Mouse (Mus musculus): ENCODE data around the gene Sfrp5.

Gene Sfrp5

DNA sequence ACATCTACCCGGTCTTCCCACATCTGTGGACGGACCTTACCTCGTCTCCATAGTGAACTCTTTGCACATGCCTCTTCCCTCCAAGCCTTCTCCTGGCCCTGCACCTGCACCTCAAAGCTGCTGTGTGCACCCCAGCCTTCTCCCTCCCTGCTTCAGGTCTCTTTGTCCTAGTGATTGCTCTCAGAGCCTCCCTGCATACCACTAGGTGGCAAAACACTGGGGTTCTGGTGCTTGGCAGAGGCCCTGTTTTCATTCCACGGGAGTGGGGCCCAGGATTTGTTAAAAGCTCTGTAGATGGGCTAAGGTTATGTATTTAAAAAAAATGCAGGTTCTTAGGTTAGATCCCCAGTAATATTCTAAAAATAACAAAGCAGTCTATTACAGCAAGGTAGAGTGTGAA lies 5.0 kb downstream of the Sfrp5 start:
- no peak for DNase-seq

DNA sequence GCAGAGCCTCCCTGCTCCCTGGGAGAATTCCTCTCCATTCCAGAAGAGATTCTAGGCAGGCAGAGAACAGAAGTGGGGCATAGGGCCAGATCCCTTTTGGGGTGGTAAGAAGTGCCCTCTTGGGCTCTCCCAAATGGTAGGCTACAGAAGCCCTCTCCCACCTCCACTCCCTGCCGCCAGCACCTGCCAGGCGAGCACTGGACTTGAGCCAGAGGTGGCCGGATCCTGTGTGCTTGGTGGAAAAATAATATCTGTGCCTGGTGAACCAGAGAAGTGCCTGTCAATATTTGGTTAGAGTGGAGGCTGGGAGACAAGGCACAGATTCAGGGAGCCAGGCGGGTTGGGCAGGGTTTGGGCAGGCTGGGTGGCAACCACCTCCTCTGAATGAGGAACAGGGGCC lies 5.7 kb downstream of the Sfrp5 start:
- DNase-seq, result peak; percentile 8 to 43

DNA sequence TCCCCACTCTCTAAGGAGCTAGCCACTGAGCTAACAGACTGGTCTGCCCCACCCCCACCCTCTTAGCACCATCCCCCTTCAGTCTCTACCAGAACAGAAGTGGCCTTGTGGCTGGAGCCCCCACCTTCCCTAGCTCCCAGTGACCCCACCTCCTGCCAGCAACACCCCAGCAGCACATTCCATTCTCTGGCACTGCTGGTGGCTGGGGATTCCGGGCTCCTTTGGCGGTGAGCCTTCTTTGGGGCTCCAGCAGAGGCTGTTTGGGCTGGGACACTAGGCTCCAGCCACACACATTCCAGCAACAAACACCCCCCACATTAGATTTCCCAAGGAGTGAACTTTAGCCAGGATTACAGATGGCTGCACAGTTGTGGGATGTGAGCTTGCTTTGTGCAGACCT lies 8.7 kb downstream of the Sfrp5 start:
- DNase-seq, result no peak

DNA sequence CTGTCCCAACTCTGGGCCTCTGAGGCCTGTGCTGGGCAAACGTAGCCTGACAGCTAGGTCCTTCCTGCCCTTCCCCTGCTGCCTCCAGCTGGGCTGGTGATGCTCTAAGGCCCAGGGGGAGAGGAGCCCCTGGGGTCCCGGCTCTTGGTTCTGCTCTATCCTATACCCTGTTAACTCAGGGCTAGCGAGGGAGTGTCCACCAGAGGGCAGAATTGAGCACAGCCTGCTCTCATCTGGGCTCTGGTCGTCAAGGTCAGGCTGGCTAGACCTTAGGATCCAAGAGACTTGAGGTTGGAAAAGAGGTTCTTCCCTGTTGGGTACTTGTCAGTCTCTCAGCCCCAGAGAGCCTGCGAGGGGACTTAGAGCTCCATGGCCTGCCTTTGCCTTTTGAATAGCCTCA lies 11.6 kb downstream of the Sfrp5 start:
- DNase-seq, result peak; percentile 59 to 83

DNA sequence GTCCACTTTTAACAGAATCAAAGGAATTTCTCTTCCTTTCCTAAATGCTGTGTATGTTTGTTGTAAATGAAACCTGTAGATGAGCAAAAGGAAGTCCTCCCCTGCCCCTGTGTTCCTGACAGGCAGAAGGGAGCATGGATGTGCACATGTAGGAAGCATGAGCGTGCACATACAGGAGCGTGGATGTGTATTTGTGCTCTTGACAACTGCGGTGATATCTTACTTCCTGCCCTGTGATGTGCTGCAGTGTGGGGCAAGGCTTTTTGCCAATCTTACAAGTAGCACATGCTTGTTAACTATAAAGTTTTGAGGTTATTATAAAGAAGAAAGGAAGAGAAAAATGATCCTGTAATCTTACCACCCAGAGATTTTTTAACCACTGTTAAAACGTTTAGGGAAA lies 12.3 kb downstream of the Sfrp5 start:
- no peak for DNase-seq

DNA sequence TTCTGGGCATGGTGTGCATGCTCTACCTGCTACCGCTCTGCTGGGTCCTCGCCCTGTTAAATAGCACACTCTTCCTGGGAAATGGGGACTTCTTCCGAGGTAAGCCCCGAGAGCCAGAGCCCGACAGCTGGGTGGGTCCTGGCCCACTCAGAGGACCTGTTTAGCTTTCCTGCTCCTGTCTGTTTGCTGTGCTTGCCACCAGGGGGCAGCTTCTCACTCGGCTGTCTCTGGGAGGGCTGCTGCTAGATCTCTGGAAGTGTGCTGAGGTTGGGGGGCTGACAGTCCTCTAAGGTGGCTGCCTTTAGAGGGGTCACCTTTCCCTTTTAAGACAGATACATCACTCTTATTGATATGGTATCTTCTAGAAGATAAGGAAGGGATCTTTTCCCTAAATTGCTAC lies 19.4 kb downstream of the Sfrp5 start:
- DNase-seq, result peak in 1 of 2 experiments; percentile 45

DNA sequence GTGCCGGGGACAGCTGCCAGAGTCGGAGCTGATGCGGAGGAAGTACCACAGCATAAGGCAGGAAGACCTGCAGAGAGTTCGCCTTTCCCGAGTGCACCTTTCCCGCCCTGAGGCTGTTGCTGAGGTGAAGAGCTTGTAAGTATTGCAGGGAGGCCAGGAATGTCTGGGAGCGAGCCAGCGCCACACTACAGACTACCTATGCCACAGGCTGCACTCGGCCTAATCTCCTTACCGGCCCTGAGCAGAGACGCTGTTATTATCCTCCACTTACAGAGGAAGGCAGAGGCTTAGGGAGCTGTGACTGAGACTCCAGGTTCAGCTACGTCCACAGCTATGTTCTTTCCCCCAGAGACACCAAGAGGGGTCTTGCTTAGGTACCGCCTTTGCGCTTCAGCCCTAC lies 22.7 kb downstream of the Sfrp5 start:
- no peak for DNase-seq

DNA sequence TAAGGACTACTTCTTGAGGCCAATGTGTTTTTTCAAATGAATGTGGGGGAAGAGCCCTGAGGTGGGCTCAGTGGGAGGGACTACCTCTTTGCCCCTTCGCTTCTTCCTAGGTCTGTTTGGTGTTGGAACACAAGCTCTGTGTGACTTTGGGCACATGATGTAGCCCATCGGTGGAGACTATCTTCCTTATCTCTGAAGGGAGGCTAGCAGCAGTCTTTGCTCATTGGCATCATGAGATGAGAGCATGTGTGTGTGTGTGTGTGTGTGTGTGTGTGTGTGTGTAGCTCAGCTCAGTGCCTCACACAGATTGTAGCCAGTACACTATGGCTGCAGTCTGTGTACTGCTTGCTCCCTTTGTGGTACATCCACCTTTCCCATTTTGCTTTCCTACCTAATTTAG lies 24.6 kb downstream of the Sfrp5 start:
- no peak for DNase-seq

DNA sequence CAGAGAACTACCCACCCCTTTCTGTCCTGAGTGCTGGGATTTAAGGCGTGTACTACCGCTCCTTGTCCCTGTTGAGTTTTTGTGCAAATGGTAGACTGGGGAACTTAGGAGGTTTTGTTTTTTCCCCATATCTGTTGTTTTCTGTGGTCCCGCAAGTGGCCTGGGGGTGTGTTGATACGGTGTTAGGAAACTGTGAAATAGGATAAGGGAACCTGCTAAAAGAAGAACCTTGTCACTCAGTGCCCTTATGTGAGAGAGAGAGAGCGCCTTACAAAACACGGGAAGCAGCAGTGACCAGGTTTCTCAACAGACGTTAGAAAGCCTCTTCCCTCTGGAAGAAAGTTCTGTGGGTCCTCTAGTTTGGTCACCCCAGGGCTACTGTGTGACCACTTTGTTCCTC lies 25.2 kb downstream of the Sfrp5 start:
- DNase-seq, result no peak

DNA sequence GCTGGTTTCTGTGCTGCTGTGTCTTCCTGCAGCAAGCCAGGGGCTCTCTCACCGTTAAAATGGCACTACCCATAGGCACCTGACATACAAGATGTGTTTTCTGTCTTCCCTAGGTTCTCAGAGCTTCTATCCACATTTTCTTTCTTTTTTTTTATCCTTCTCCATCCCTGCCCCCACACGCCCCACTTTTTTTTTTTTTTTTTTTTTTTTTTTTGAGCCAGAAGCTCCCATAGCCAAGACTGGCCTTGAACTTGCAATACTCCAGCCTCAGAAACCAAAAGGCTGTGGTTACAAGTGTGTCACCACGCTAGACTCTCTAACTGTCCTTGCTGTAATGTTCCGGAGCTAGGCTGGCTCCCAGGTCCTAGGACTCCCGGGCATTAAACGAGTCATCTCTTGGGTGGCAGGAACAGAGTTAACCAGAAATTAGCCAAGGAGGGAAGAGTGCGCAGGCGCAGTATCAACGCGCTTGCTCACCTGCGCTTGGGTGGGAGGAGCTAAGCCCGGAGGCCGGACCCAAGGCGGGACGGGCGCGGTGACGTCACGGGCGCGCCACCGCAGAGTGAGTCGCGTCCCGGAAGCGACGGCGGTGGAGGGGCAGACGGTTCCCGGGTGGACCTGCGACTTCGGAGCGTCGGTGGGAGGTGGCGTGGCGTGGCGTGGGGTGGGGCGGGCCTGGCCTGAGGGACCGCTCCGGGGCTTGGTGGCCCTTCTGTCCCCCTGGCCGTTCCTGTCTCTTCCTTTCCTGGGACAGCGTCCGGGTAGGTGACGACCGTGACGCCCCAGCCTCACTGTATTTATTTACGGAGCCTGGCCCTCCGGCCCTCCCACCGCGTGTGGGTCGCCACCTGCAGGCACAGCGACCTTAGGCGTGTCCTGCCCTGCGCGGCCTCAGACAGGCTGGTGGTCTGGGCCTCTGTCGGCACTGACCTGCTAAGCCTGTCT lies 31.8 kb downstream of the Sfrp5 start:
- peak; percentile 96 to 98 for DNase-seq

DNA sequence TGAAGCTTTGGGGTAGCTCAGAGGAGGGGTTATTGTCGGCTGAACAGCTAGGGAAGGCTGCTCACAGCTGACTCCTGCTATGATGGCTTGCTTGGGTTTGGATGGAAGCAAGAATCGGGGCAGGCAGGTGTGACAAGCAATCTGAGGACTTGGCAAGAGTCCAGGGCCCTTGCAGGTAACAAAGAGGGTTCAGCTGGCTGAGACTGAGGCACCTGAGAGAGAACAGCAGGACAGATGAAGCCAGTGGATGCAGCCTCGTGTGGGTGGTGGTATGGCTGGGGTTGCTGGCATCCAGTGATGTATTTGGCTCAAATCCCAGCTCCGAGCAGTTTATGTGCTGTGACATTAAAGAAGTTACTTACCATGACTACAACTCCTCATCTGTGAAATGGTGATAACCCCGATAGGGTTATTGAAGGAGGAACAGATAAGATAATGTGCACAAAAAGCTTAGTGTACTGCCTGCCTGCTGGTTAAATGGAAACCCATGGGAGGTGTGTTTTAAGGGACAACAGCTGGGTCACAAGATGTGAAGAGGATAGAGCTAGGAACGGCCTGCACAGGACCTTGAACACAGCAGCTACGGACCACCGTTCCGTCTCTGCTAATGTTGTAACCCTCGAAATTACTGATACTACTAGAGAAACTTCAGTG lies 32.6 kb downstream of the Sfrp5 start:
- peak in 1 of 2 experiments; percentile 44 for DNase-seq

DNA sequence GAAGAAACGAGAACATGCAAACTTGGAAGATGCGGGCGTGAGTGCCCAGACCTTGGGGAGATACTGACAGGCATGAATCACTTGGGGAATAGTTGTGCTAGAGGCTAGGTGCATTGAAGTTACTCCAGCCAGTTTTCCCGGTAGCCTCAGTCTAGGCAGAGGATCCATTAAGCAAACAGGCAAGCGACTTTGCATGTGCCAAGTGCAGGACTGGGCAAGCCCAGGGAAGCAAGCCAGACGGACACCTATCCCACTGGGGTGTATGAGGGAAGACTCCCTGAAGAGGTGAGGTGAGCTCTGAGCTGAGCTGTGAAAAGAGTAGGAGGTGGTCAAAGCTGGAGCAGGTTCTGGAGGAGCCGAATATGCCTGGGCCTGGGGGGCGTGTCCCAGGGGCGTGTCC lies 34.6 kb downstream of the Sfrp5 start:
- no peak for DNase-seq

DNA sequence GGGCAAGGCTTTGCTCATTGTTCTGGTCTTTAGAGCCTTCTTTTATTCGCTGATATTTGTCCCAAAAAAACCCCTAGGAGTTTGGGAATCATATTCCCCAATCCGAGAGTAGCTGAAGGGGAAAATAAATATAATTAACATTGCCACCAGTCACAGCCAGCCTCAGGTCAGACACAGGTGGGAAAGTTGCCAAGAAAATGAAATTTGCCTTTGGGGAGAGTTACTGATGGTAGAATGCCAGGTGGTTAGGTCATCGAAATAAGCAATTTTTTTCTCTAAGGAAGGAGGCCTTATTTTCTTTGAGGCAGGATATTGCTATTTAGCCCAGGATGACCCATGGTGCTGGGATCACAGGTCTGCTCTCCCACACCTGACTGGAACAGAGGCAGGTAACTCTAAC lies 35.3 kb downstream of the Sfrp5 start:
- DNase-seq, result peak in 1 of 2 experiments; percentile 13

DNA sequence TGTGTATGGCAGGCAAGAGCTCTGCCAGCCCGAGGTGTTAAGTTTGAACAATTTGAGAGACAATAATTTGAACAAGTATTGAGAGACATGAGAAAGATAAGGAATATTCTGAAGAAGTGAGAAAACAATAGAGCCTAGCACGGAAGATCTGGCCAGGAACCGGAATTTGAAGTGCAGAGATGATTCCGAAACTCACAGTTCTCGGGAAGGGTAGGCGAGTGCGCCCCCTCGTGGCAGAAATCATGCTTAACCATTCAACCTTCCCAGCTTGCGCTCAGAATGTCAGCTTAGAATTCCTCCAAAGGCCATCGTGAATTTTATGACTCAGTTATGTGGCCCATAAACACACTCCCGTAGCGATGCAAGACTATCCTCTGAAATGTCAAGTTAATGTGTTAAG lies 35.9 kb downstream of the Sfrp5 start:
- peak; percentile 86 to 96 for DNase-seq

DNA sequence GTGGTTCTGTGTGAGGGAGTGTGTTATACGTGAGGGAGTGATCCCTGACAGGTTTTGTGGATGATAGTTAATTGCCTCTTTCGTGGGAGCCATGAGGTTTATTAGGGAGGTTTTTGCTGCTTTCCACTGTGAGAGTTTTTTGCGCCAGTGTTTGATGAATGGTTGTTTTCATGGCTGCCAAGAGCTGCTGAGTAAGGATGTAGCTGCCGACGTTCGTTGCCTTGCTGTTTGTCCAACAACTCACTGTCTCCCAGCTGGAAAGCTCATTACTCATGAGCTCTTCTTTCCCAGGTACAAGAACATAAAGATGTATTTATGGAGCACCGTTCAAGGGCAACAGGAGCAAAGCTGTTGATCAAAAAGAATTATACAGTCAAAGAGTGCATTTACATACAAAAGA lies 37.9 kb downstream of the Sfrp5 start:
- no peak for DNase-seq

DNA sequence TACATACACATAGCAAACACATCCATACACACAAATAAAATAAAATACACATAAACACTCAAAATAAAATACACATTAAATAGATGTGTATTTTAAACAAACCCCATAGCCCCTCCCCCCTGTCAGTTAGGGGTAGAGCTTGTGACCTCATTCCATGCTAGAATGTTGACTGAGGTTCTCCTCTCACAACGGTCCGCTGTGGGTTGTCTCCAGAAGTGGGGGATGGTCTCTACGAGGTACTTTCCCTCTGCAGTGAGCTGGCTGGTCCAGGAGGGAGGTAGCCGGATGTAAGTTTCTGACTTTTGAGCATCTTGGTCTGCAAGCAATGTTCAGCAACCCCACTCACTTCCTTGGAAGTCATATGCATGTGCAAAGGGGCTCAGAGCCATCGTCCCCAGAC lies 38.3 kb downstream of the Sfrp5 start, which contains the start of gene Zfyve27:
Zfyve27 (plus strand) TSS at position 188 of the 400 bp plus-strand sequence.
- no peak for DNase-seq

DNA sequence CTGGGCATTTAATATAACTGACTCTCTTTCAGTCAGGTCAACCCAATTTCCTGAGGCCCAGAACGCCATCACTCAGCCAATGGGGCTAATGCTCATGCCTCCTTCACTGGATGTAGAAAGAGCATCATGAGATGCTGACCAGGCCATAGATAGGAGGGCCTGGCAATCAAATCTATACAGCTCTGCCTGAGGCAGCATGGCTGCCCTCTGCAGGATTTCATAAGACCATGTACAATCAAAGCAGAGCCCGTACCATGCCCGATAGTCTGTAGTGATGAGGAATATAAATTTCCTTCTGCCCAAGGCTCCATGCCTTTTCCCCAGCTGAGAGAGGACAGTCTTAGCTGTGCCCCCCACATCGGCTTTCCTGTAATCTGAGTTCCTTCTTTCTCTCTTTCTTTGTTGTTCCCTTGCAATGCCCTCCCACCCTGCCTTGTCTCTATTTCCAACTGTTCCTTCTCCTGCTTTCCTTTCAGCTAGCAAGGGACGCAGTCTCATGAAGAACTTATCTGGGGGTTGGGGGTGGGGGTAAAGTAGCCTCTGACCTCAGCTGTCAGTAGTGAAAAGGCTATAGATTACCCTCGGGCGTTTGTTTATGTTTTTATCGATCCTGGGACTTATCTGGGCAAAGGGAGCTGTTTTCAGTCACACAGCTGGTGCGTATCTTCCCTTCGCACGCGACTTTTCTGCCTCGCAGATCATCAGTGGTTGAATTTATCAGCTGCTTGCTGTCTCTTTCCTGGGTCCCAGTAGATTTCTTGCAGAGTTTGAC lies 43.6 kb downstream of the Sfrp5 start:
- DNase-seq, result no peak

DNA sequence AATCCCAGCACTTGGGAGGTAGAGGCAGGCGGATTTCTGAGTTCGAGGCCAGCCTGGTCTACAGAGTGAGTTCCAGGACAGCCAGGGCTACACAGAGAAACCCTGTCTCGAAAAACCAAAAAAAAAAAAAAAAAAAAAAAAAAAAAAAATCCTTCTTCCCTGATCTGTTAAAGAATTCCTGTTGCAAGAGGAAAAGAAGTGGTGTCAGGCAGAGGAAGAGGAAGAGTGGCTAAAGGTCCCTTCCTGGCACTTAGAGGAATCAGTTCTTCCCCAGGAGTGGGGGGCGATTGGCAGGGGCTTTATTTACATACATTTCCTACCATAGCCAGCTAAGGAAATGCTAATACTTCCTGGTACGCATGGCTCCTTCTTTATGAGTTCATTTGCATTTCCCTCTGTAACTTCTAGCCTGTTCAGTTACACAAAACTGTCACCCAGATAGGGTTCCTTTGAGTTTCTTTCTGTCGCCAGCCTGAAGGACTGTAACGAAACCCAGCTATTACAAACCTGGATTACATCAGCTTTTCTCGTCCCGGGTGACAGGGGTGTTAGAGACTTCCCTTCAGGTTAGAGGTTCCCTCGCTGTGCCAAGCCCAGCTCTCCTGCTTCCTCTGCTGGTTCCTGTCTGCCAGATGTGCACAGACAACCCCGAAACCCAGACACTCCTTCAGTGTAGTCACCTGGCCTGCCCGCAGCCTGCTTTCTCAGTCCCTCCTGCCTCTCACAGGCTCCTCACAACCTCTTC lies 44.4 kb downstream of the Sfrp5 start:
- no peak for DNase-seq

DNA sequence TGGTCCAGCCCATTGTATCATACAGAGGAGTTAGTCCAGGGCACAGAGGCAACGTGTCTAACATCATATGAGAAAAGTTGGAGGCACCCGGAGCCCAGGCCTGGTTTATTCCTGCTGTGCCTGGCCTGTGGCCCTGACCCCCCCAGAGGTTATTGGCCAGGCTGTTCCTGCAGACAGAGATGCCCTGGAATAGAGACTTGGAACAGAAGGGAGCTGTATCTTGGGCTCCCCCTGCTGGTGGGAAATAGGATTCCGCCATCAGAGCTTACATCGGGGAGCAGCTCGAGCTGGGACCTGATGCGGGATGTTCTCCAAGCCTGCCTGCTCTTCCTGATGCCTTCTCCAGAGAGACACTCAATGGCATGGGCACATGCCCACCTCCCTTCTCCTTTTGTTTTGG lies 50.1 kb downstream of the Sfrp5 start:
- peak; percentile 90 to 93 for DNase-seq

DNA sequence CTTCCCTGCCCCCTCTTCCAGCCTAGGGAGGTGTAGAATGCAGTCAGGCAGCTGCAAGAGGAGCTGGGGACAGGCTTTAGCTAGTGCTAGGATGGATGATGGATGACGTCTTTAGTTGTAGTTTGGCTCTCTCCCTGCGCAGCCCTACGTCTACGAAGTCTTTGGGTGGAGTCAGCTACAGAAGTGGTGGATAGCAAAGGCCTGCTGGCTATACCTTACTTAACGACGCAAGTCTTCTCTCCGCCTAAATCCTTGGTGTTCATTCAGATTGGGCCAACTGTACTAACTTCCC lies 53.5 kb downstream of the Sfrp5 start:
- no peak for DNase-seq
